Mouse (Mus musculus) stomach, postnatal 0 days (tissue): ENCODE measurements around the gene Tmem80.

Source experiments
- CTCF ChIP-seq: IDR thresholded peaks from 2 replicates; pipeline ENCODE4 v1.5.1; 2016; ENCODE audit warnings: antibody characterized with exemption, low read depth, mild to moderate bottlenecking, moderate library complexity
- EP300 ChIP-seq: optimal IDR thresholded peaks from 2 replicates; pipeline ENCODE3; 2016; ENCODE audit warnings: antibody characterized with exemption

- TF ChIP-seq CTCF (no peak), EP300 (no peak)
These were observed 11.8 kb downstream of the Tmem80 start for GRCm38 (mm10) chr7:141339215-141339920.
